Mouse (Mus musculus) adrenal gland, postnatal 0 days (tissue): Measurements from ENCODE around the gene Cyp4f39. TPM values are rescaled to one million over a fixed set of nuclear protein-coding genes. Genes with fewer than 3 reads are reported as not detected.

ENCODE experiments used
- polyA plus RNA-seq: library from polyadenylated mRNA; unstranded; fragments of >200 nt; fragmentation: Nextera tagmentation; extraction: Ambion mirVana; gene quantifications from 2 replicates; pipeline ENCODE4 v1.2.1, GENCODE M21; 2015

Gene Cyp4f39
- polyA plus RNA-seq: 0.41 and 0.47 TPM in 2 replicates

DNA sequence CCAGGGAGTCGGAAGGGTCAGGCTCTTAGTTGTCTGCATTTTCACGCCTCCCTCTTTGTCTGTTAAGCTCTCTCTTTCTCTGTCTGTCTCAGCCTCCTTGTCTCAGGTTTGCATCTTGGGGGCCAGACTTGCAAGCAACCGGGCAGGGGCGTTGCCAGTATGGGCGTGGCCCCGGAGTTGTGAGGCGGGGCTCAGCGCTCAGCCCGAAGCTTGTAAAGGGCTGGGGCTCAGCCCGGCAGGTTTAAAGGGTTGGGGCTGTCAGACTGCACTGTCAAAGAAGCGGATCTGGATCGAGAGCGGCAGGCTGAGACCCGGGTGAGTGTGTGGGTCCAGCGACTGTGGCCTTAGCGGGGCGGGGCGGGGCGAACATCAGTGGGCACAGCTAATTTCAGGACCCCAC lies at the start of gene Cyp4f39:
Gene Cyp4f39, plus strand, starts transcription at position 242 of the 400 bp plus-strand sequence.

DNA sequence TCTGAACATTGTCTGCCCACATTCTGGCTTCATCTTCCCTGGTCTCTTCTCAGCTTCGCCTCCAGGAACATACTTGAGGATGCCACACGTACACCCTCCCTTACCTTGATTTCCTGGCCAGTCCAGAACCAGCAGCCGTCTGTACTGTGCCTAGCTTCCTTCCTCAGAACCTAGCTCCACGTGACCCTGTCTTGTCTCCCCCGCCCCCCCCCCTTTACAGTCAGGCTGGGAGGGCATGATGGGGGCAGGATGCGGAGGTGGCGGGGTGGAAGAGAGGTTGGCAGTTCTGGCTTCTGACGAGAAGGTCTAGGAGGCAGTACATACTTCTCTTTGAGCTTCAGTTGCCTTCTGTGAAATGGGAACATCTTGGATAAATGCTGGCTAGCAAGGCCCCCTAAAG lies 49.1 kb upstream of the Cyp4f39 start, which contains the start of gene Rasal3:
Gene Rasal3, minus strand, starts transcription at position 167 of the 400 bp plus-strand sequence.

DNA sequence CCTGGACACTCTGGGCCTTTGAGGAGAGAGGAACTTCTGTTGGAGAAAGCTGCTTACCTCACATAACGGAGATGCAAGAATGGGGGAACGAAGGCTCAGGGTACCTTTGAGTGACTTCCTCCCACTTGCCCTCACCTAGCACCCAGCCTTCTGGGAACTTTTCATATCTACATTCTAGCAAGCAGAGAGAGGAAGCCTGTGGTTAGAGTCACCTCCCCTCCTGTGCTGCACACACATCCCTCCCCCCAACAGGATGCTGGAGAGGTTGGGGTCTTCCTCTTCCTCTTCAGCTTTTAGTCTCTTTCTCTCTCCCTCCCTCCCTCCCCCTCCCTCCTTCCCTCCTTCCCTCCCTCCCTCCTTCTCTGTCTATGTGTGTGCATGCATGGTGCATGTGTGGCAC lies 28.5 kb upstream of the Cyp4f39 start, which contains the start of gene Pglyrp2:
Gene Pglyrp2, minus strand, starts transcription at position 134 of the 400 bp plus-strand sequence.

DNA sequence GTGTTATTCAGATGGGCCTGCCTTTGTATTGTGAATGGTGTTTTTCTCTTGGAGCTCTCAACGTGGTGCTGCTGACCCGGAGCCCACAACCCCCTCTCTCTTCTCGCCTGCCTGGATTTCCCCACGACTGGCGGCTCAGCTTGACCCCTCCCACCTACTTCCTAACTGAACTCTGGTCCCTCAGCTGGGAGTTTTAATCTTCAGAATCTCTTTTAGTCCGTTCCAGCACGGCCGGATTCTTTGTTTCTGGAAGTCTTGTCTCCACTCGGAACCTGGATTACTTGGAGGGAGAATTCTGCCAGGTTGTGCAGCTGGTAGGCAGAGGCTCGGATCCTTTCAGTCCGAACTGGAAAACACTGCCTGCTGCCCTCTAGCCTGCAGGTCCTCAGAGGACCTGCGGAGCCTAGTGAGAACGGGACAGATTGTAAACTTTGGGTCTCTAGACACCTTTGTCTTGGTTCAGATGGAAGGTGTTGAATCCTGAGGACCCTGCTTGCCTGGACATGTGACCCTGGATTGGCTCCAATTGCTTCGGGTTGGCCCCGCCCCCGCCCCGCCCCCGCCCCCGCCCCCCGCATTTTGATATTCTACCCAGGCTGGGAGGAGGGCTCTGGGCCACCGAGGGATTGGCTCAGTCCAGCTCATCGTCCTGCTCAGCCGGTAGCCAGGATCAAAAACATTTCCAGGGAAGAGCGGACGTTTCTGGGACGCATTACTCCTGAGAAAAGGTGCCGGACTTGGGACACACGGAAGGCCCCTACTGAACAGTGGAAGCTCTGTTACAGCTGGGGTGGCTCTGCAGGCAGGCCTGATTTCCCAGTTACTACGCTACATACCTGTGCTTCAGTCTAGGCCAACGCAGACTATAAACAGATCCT lies 53.6 kb downstream of the Cyp4f39 start, which contains the start of gene Cyp4f17:
Gene Cyp4f17, plus strand, starts transcription at position 200 of the 878 bp plus-strand sequence.

DNA sequence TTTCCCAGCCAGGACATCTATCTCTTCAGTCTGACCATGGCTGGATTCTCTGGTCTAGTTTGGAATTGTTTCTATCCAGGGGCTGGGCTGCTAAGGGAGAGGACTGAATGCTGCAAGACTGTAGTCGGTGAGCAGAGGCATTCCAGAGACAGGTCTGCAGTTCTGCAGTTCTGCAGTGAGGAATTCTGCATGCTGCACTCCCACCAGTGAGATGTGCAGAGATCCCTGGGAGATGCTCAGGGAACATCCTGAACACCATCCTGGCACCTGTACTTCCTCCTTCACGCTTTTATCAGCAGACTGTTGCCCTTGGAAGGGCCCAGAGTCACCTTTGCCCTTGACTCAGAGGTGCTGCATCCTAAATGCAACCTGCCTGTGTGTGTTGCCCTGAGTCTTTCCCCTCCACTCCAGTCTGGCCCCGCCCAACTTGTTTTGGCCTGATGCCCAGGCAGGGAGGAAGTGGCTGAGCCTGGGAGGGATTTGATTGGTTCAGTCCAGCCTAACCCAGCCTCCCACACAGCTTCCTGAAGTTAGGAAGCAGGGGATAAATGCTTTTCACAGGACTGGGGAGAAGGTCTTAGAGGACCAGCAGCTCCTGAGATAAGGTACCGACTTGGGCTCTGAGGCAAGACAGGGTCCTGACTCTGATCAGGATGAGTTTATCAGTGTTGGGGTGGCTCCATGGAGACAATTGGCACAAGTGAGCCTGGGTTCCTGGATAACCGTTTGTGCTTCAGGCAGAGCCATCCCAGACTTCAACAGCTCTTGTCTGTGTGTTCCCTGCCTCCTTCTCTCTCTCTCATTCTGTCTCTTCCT lies 83.7 kb downstream of the Cyp4f39 start, which contains the start of gene Cyp4f16:
Gene Cyp4f16, plus strand, starts transcription at position 508 of the 816 bp plus-strand sequence.

Other genes with a start within 250 kb of the Cyp4f39 start
- 57.4 and 64.8 TPM in 2 replicates for gene Brd4, start 168.0 kb upstream of the Cyp4f39 start, polyA plus RNA-seq
- gene Akap8, start 131.5 kb upstream of the Cyp4f39 start, polyA plus RNA-seq: 29.2 and 46.3 TPM in 2 replicates
- 55.9 and 87.5 TPM in 2 replicates for gene Akap8l, start 102.1 kb upstream of the Cyp4f39 start, polyA plus RNA-seq
- gene Wiz, start 63.3 kb upstream of the Cyp4f39 start, polyA plus RNA-seq: 15.6 and 16.9 TPM in 2 replicates
- 0.80 and 0.92 TPM in 2 replicates for gene Rasal3, start 49.1 kb upstream of the Cyp4f39 start, polyA plus RNA-seq
- gene Pglyrp2, start 28.6 kb upstream of the Cyp4f39 start, polyA plus RNA-seq: 0.97 and 0.98 TPM in 2 replicates
- gene Cyp4f17, start 53.3 kb downstream of the Cyp4f39 start, polyA plus RNA-seq: 7.6 and 8.8 TPM in 2 replicates
- 21.5 and 25.9 TPM in 2 replicates for gene Cyp4f16, start 83.8 kb downstream of the Cyp4f39 start, polyA plus RNA-seq
- gene Cyp4f37, start 168.6 kb downstream of the Cyp4f39 start, polyA plus RNA-seq: not detected in 2 replicates
- gene Cyp4f40, start 206.2 kb downstream of the Cyp4f39 start, polyA plus RNA-seq: not detected in 2 replicates
- 0.94 and 2.4 TPM in 2 replicates for gene Cyp4f15, start 232.9 kb downstream of the Cyp4f39 start, polyA plus RNA-seq